Mouse (Mus musculus) intestine, postnatal 0 days (tissue): Measurements from ENCODE around the gene Nfkbie. TPM values are rescaled to one million over a fixed set of nuclear protein-coding genes. Genes with fewer than 3 reads are reported as not detected.

Experiments
- ATAC-seq: fragments of 200-750 bp; cut with Nextera tagmentation; 2 replicates; pipeline ENCODE4 v1.8.0; 2017; ENCODE audit warnings: mild to moderate bottlenecking, moderate TSS enrichment, moderate library complexity
- H3K27ac ChIP-seq: fragments of 300-500 bp; sonication (generic); 2 replicates; pipeline ENCODE4 v1.5.1; 2014; ENCODE audit warnings: mild to moderate bottlenecking, low read depth, low read length, moderate library complexity
- H3K27me3 ChIP-seq: fragments of 300-500 bp; sonication (generic); replicated peaks from 2 replicates; pipeline ENCODE4 v1.6.1; 2014; ENCODE audit warnings: low read length, mixed read lengths; ENCODE audit not compliant: control insufficient read depth, insufficient read depth
- H3K36me3 ChIP-seq: fragments of 300-500 bp; sonication (generic); 2 replicates; pipeline ENCODE4 v1.6.1; 2014; ENCODE audit warnings: mild to moderate bottlenecking, moderate library complexity; ENCODE audit not compliant: control insufficient read depth, insufficient read depth
- H3K4me1 ChIP-seq: fragments of 300-500 bp; sonication (generic); replicated peaks from 2 replicates; pipeline ENCODE4 v1.6.1; 2014; ENCODE audit warnings: antibody characterized with exemption, low read length, mixed read lengths; ENCODE audit not compliant: control insufficient read depth, insufficient read depth
- H3K4me2 ChIP-seq: fragments of 300-500 bp; sonication (generic); replicated peaks from 2 replicates; pipeline ENCODE4 v1.6.1; 2014; ENCODE audit warnings: low read depth, mild to moderate bottlenecking, moderate library complexity
- H3K4me3 ChIP-seq: fragments of 300-500 bp; sonication (generic); 2 replicates; pipeline ENCODE4 v1.5.1; 2014; ENCODE audit warnings: low read depth, low read length
- H3K9ac ChIP-seq: fragments of 300-500 bp; sonication (generic); 2 replicates; pipeline ENCODE4 v1.6.1; 2014; ENCODE audit warnings: mild to moderate bottlenecking, low read depth, low read length
- H3K9me3 ChIP-seq: fragments of 300-500 bp; sonication (generic); 2 replicates; pipeline ENCODE4 v1.6.1; 2016; ENCODE audit warnings: mixed run types; ENCODE audit not compliant: control insufficient read depth
- CTCF ChIP-seq: sonication (generic); IDR thresholded peaks from 2 replicates; pipeline ENCODE4 v1.5.1; 2016; ENCODE audit warnings: low read depth, mild to moderate bottlenecking, control low read depth, antibody characterized with exemption, moderate library complexity
- WGBS: fragments of 180-500 bp; shearing (Covaris S2); extraction: QIAGEN DNeasy Blood & Tissue Kit; methylation state at CpG from one replicate; pipeline ENCODE4 v1.1.7; 2014; 5-methylcytosine and 5-hydroxymethylcytosine counted together
- polyA plus RNA-seq: library from polyadenylated mRNA; unstranded; fragments of >200 nt; fragmentation: Nextera tagmentation; extraction: Ambion mirVana; gene quantifications from 2 replicates; pipeline ENCODE4 v1.2.1, GENCODE M21; 2015

Nfkbie gene
- polyA plus RNA-seq, 1 experiment from 2014 or later, result 4.0 TPM

DNA sequence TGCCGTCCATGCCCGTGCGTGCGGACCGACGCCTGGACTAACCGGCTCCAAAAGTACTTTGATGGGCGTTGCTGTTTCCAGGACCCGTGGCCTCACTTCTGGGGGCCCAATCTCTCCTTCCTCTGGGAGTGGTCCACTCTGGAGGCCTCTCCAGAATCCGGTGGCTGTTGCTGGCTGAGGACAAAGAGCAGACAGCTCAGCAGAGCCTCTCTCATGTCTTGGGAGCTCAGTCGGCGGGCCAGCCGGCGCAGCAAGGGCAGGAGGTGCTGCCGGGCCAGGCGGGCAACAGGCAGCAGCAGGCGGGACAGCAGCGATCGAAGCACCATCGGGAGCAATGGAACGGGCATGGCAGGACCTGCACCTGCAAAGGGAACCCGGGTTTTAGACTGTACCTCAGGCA is 45.8 kb downstream of the Nfkbie start:
- Histone ChIP-seq H3K4me3 (no peak overlapping the region), H3K36me3 (no peaks in the 10 kb centered on the region), H3K9ac (no peak overlapping the region), H3K4me2 (peak overlapping the region; percentile 37; the same call in 1 of the 2 replicates), H3K4me1 (no peaks in the 10 kb centered on the region), H3K27me3 (no peaks in the 10 kb centered on the region), H3K27ac (no peak overlapping the region), H3K9me3 (no peaks in the 10 kb centered on the region)
- TF ChIP-seq CTCF, result no peak
- WGBS, result 21% methylated on average over 22 of the region's 22 CpGs
- no peak for ATAC-seq

DNA sequence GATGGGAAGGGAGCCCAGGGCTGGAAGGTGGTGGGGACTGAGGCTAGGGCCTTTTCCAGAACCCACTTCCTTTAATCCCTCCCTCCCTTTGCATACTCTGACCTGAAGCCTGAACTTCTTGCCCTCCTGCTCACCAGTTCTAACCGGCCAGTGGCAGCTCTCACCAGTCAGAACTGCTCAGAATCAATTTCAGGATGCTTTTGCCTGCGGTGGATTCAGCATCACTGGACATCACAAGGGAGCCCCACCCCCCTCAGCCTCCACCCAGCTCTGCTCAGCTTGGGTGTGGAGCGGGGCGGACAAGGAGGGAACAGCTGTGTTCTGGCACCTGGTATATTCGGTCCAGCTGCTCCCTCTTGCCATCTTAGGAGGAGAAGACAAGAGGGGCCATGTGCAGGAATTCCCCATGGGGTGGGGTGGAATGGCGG is 46.4 kb downstream of the Nfkbie start, which contains the start of gene Mymx:
Mymx (minus strand) TSS at position 226 of the 428 bp plus-strand sequence.
- Histone ChIP-seq H3K9ac (no peak within 1 kb of the TSS), H3K27me3 (no peaks in the 10 kb centered on the region), H3K4me2 (peak within 1 kb of the TSS; percentile 37; the same call in 1 of the 2 replicates), H3K36me3 (no peaks in the 10 kb centered on the region), H3K27ac (no peak within 1 kb of the TSS), H3K9me3 (no peaks in the 10 kb centered on the region), H3K4me1 (no peaks in the 10 kb centered on the region), H3K4me3 (no peak within 1 kb of the TSS)
- TF ChIP-seq CTCF, result no peak
- ATAC-seq, result peak; percentile 17; the same call in 1 of the 2 replicates
- WGBS, result 41% methylated on average over 6 of the region's 6 CpGs

DNA sequence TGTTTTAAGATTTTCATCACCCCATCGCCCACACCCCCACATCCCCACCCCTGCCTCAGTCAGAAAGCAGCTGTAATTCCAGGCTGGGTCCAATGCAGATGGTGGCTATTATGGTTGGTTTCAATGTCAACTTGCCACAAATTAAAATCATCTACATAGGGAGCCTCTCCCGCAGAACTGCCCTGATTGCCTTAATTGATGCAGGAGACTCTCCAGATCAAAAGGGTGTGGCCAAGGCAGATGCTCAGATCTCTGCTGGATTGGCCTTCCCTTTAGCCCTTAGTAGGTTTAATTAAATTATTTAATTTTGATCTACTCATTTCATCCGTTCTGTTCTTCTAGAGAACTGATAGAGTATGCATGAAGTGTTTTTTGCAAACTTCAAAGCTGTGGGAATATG is 47.5 kb downstream of the Nfkbie start:
- 90% methylated on average over 3 of the region's 3 CpGs for WGBS
- Histone ChIP-seq H3K9me3 (no peaks in the 10 kb centered on the region), H3K27me3 (no peaks in the 10 kb centered on the region), H3K27ac (no peak overlapping the region), H3K4me2 (no peak overlapping the region), H3K36me3 (no peaks in the 10 kb centered on the region), H3K4me3 (no peak overlapping the region), H3K4me1 (no peaks in the 10 kb centered on the region), H3K9ac (no peak overlapping the region)
- TF ChIP-seq CTCF, result no peak
- no peak for ATAC-seq

DNA sequence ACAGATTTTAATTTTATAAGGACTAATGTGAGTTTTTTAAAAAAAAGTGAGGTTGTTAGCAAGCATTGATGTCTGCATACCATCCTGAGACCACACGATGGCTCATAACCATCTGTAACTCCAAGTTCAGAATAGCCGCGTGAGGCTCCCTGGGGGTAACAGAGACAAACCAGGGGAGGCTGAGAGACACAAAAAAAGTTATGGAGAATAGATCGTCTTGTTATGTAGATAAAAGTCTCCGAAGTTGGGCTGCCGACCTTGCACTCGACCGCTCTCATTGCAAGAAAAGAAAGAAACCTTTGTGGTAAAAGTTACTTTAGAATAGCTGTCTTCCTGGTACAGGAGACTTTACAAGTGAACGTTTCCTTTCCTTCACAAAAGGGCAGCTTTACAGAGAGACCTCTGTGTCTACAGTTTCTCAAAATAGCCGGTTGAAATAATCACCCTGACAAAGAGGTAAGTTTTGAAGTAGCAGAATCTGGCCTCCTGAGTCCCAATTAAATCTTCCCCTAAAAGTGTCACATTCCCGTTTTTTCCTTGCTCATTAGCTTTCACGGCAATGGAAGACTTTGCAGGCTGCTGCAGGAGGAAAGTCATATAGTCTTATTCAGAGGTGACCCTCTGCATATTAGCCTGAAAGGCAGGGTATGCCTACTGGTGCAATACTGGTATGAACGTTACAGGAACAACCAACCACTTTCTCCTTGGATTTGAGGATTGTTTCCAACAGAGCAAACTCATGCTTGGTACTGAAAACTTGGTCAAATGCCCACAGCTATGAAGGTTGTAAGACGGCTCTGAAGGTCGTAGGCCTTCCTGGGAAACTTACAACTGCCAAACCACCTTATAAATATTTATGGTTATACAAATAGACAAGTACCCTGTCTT is 51.7 kb downstream of the Nfkbie start:
- Histone ChIP-seq H3K4me3 (no peak overlapping the region), H3K9ac (no peak overlapping the region), H3K27ac (no peak overlapping the region), H3K4me1 (no peaks in the 10 kb centered on the region), H3K27me3 (no peaks in the 10 kb centered on the region), H3K36me3 (no peaks in the 10 kb centered on the region), H3K9me3 (no peaks in the 10 kb centered on the region), H3K4me2 (no peak overlapping the region)
- no peak for TF ChIP-seq CTCF
- WGBS, result 78% methylated on average over 15 of the region's 15 CpGs
- ATAC-seq, result no peak

DNA sequence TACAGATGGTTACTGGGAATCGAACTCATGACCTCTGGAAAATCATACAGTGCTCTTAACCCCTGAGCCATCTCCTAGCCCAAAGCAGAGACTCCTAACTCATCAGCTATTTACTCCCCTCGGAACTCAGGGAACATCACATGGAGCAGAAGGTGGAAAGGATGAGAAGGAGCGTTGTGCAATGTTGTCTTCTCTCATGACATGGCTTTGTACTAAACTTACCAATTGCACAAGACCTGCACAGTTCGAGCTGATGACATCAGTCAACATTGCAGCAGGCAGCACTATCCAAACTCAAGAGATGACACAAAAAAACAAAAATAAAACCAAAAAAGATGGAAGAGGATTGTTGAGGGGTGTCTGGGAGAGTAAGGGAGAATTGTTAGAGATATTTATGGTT is 52.9 kb downstream of the Nfkbie start:
- Histone ChIP-seq H3K27me3 (no peaks in the 10 kb centered on the region), H3K27ac (no peak overlapping the region), H3K9me3 (no peaks in the 10 kb centered on the region), H3K4me2 (no peak overlapping the region), H3K4me3 (no peak overlapping the region), H3K36me3 (no peaks in the 10 kb centered on the region), H3K4me1 (no peaks in the 10 kb centered on the region), H3K9ac (no peak overlapping the region)
- no peak for TF ChIP-seq CTCF
- no peak for ATAC-seq
- WGBS, result 91% methylated on average over 4 of the region's 4 CpGs

DNA sequence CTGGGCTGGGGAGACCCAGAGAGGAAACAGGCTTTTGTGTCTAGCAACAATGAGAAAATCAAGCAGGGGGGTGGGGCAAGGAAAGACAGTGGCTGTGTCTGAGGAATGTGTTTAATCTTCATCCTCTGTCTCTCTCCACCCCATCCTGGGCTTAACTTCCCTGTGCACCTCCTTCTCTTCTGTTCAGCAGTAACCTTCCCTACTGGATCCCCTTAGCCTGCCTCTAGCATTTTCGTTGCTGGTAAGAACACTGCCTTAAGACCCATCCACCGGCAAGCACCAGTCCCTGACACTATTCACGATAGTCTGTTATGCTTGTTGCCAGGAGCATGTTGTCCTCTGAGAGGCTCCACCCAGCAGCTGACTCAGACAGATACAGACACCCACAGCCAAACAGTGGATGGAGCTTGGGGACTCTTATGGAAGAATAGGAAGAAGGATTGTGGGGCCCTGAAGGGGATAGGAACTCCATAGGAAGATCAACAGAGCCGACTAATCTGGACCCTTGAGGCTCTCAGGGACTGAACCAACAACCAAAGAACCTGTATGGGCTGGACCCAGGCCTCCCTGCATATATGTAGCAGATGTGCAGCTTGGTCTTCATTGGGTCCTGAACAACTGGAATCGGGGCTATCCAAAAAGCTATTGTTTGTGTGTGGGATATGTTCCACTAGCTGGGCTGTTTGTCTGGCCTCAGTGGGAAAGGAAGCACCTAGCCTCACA is 54.8 kb downstream of the Nfkbie start:
- Histone ChIP-seq H3K27ac (0 out of 2 replicates have a peak overlapping the region, but pooled peaks have one; percentile 5), H3K27me3 (no peaks in the 10 kb centered on the region), H3K4me1 (no peaks in the 10 kb centered on the region), H3K4me2 (no peak overlapping the region), H3K9ac (no peak overlapping the region), H3K36me3 (no peaks in the 10 kb centered on the region), H3K9me3 (no peaks in the 10 kb centered on the region), H3K4me3 (no peak overlapping the region)
- peak; percentile 25; the same call in 1 of the 2 replicates for ATAC-seq
- WGBS, result 33% methylated on average over 5 of the region's 5 CpGs
- no peak for TF ChIP-seq CTCF
